Mouse (Mus musculus) cerebellum, adult 2 months (tissue): ENCODE data around the gene Myh15.

Experiments used
- CTCF ChIP-seq: fragments of 200-500 bp; IDR thresholded peaks from 2 replicates; pipeline ENCODE4 v1.5.1; 2011; ENCODE audit warnings: low read depth, mild to moderate bottlenecking, control low read depth, low read length, moderate library complexity, borderline replicate concordance; ENCODE audit not compliant: insufficient read depth
- POLR2A ChIP-seq: fragments of 200-500 bp; IDR thresholded peaks from 2 replicates; pipeline ENCODE4 v1.6.1; 2011; ENCODE audit warnings: low read length, control low read depth, borderline replicate concordance; ENCODE audit not compliant: insufficient read depth

GRCm38 (mm10) chr16:49167325-49167724 is 110.0 kb downstream of the Myh15 start:
- TF ChIP-seq CTCF (no peak), POLR2A (no peak)
